Mouse (Mus musculus) bone marrow, adult 2 months (tissue): ENCODE measurements around the gene Cpb2.

Source experiments
- CTCF ChIP-seq: fragments of 200-500 bp; IDR thresholded peaks from 2 replicates; pipeline ENCODE4 v1.5.1; 2011; ENCODE audit warnings: low read length, control low read depth; ENCODE audit not compliant: control insufficient read depth, insufficient read depth
- POLR2A ChIP-seq: fragments of 200-500 bp; IDR thresholded peaks from 2 replicates; pipeline ENCODE4 v1.6.1; 2011; ENCODE audit warnings: low read depth, mild to moderate bottlenecking, control low read depth, low read length, borderline replicate concordance; ENCODE audit not compliant: control insufficient read depth

GRCm38 (mm10) chr14:75309336-75309992 lies 67.4 kb downstream of the Cpb2 start:
- TF ChIP-seq POLR2A: no peak
- TF ChIP-seq CTCF: no peak
